Mouse (Mus musculus): ENCODE results near the gene Gm49387. TPM values are rescaled to one million over a fixed set of nuclear protein-coding genes. Genes with fewer than 3 reads are reported as not detected.

The Gm49387 gene
- total and polyA plus RNA-seq, 2 experiments from 2014 or later, result not detected

DNA sequence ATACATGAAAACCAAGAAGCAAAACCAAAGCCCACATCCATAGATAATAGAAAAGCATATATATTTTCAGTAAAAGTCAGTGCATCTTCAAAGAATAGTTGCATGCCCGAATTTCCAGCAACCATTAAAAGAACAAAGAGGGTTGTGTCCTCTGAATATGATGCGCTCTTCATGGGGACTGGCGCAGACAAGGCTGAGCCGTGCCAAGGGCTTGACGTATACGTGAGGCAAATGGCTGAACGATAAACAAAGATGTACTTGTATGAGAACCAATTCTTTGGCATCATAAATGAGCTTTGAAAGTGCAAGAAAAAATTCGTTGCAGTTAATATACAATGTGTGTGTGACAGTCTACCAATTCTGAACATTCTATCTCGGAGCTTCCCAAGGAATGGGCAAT, 40.6 kb upstream of the Gm49387 start:
- Histone ChIP-seq H3K4me3 (ENCODE audit: low read depth, low read length) (no peak overlapping the region), H3K27me3 (ENCODE audit: insufficient read depth, low read length) (no peaks in the 10 kb centered on the region), H3K36me3 (ENCODE audit: insufficient read depth, low read length) (no peaks in the 10 kb centered on the region), H3K9me3 (ENCODE audit: low read length) (no peaks in the 10 kb centered on the region), H3K27ac (ENCODE audit: low read depth, low read length) (no peak overlapping the region), H3K4me2 (ENCODE audit: low read depth, low read length, poor library complexity, severe bottlenecking) (no peak overlapping the region), H3K4me1 (ENCODE audit: insufficient read depth, low read length) (no peaks in the 10 kb centered on the region), H3K9ac (replicated peaks; ENCODE audit: low read length, poor library complexity, severe bottlenecking) (no peak overlapping the region)
- DNase-seq (ENCODE audit: low spot score), result peak; percentile 44
- ATAC-seq (ENCODE audit: low FRiP score), result no peak
- 84% methylated on average over 9 of the region's 9 CpGs for WGBS
- no peak for TF ChIP-seq CTCF (IDR thresholded peaks at IDR 0.05)

DNA sequence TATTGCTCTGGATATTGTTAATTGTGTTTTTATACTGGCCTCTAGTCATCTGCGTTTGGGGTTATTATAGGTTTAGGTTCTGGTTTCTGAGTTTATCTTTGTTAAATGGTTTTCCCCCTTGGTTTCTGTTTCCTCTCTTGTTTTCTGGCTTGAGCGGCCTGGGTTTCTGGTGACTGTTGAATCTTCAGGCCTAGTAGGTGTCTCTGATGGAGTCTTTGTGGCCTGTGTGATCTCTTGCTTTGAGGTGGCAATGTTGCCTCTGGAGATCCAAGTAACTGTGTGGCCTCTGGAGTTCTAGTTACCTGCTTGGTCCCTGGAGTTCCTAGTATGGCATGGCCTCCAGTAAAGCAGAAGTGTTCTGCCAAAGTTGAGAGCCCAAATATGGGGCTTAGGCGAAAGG, 40.0 kb upstream of the Gm49387 start:
- H3K27me3 ChIP-seq (ENCODE audit: insufficient read depth, low read length), result no peaks in the 10 kb centered on the region
- no peak for TF ChIP-seq CTCF (IDR thresholded peaks at IDR 0.05)
- no peak overlapping the region for H3K4me2 ChIP-seq (ENCODE audit: low read depth, low read length, poor library complexity, severe bottlenecking)
- H3K9me3 ChIP-seq (ENCODE audit: low read length), result no peaks in the 10 kb centered on the region
- H3K9ac ChIP-seq (replicated peaks; ENCODE audit: low read length, poor library complexity, severe bottlenecking), result no peak overlapping the region
- no peaks in the 10 kb centered on the region for H3K36me3 ChIP-seq (ENCODE audit: insufficient read depth, low read length)
- no peak for DNase-seq (ENCODE audit: low spot score)
- no peak overlapping the region for H3K4me3 ChIP-seq (ENCODE audit: low read depth, low read length)
- 94% methylated on average over 3 of the region's 3 CpGs for WGBS
- H3K4me1 ChIP-seq (ENCODE audit: insufficient read depth, low read length), result no peaks in the 10 kb centered on the region
- ATAC-seq (ENCODE audit: low FRiP score), result no peak
- H3K27ac ChIP-seq (ENCODE audit: low read depth, low read length), result no peak overlapping the region

DNA sequence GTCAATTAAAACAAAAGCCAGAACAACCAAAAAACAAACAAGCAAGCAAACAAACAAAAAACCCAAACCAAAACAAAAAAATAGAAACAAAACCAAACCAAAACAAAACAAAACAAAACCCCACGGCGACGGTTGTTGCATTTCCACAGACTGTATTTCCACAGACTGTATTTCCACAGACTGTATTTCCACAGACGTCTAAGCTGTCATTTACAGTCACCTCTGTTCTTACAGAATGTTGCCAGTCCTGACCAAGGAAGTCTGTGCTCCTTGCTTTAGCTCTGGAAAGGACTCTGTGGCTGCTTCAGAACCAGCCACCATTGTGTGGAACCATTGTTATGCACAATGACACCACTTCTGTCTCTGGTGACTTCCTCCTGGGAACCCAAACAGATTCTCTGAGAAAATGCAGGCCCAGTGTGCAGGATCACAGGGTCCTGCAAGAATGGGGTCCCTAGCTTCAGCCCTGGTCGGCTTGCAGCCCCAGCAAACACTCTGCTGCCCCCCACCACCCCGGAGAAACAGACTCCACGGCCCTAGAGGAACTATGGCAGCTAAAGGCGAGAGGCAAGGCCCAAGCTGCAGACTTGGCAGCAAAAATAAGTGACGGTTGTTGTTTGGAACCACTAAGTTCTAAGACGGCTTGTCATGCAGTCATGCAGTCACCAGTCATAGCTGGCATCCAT, 31.1 kb upstream of the Gm49387 start:
- Histone ChIP-seq H3K9ac (replicated peaks; ENCODE audit: low read length, poor library complexity, severe bottlenecking) (no peak overlapping the region), H3K27me3 (ENCODE audit: insufficient read depth, low read length) (no peaks in the 10 kb centered on the region), H3K4me2 (ENCODE audit: low read depth, low read length, poor library complexity, severe bottlenecking) (no peak overlapping the region), H3K4me1 (ENCODE audit: insufficient read depth, low read length) (no peaks in the 10 kb centered on the region), H3K27ac (ENCODE audit: low read depth, low read length) (no peak overlapping the region), H3K9me3 (ENCODE audit: low read length) (no peaks in the 10 kb centered on the region), H3K4me3 (ENCODE audit: low read depth, low read length) (no peak overlapping the region), H3K36me3 (ENCODE audit: insufficient read depth, low read length) (0 out of 2 replicates have a peak, but pooled peaks cover 5% of the 10 kb centered on the region)
- DNase-seq (ENCODE audit: low spot score) (no peak), ATAC-seq (ENCODE audit: low FRiP score) (no peak)
- TF ChIP-seq CTCF (IDR thresholded peaks at IDR 0.05), result no peak
- 41% methylated on average over 10 of the region's 10 CpGs for WGBS

DNA sequence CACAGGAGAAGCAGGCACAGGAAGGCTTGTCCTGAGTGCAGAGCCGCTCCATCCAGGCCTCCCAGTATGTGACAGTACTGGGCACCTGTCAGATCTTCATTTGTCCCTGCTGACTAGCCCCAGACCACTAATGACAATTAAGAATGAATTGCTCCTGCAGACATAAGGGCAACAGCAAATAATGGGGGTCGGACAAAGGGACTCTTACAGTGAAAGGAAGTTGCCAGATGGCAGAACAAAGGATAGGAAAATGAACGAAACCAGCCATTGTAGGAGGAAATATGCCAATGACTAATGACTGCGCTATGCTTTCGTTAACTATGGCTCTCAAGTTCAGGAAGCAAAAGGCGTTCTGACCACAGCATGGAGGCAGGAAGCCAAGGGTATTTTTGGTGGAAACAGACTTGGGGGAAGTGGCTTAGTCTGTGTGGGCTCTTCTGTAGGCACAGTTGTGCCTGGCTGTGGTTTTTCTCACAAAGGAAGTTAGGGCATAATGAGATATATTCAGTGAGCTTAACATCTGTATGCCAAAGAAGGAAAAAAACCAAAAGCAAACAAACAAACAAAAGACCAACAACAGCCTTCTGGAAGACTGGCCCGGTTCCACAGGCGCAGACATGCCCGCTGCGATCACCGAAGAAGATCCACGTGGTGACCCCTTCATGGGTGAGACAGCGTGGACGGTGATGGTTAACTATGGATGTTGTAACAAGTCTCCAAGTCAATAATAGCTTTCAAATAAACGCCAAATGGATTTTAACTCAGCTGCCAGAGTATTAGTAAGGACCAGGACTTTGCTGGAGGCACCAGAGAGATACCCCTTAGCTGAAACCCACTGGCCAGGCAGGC, 29.2 kb upstream of the Gm49387 start:
- no peak for ATAC-seq (ENCODE audit: low FRiP score)
- 69% methylated on average over 15 of the region's 15 CpGs for WGBS
- Histone ChIP-seq H3K36me3 (ENCODE audit: insufficient read depth, low read length) (0 out of 2 replicates have a peak, but pooled peaks cover 5% of the 10 kb centered on the region), H3K4me3 (ENCODE audit: low read depth, low read length) (no peak overlapping the region), H3K27ac (ENCODE audit: low read depth, low read length) (0 out of 2 replicates have a peak overlapping the region, but pooled peaks have one; percentile 1), H3K9me3 (ENCODE audit: low read length) (no peaks in the 10 kb centered on the region), H3K4me2 (ENCODE audit: low read depth, low read length, poor library complexity, severe bottlenecking) (no peak overlapping the region), H3K4me1 (ENCODE audit: insufficient read depth, low read length) (no peaks in the 10 kb centered on the region), H3K9ac (replicated peaks; ENCODE audit: low read length, poor library complexity, severe bottlenecking) (no peak overlapping the region), H3K27me3 (ENCODE audit: insufficient read depth, low read length) (no peaks in the 10 kb centered on the region)
- TF ChIP-seq CTCF (IDR thresholded peaks at IDR 0.05), result no peak
- DNase-seq (ENCODE audit: low spot score), result peak; percentile 31

DNA sequence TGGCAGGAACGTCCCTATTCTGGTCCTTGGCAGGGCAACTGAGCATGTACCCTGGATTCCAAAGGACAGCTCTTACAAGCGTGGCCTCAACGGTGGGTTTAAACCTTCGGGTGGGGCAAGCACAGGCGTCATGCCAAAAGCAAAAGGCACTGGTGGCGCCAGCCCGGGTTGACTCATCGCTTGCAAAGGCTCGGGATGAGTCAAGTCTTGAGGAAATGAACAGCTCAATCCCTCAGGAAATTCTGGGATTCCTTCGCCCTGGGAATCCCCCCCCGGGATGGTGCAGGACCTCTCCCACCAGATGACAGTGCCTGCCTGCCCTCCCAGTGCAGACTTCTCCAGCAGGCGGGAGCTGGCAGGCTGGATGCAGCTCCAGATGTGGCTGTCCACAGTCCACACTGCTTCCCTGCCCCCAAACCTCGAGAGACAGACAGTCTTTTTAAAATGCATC, 28.5 kb upstream of the Gm49387 start:
- no peaks in the 10 kb centered on the region for H3K9me3 ChIP-seq (ENCODE audit: low read length)
- no peak for ATAC-seq (ENCODE audit: low FRiP score)
- H3K27me3 ChIP-seq (ENCODE audit: insufficient read depth, low read length), result no peaks in the 10 kb centered on the region
- no peaks in the 10 kb centered on the region for H3K4me1 ChIP-seq (ENCODE audit: insufficient read depth, low read length)
- WGBS, result 69% methylated on average over 13 of the region's 13 CpGs
- H3K4me3 ChIP-seq (ENCODE audit: low read depth, low read length), result no peak overlapping the region
- DNase-seq (ENCODE audit: low spot score), result no peak
- 0 out of 2 replicates have a peak, but pooled peaks cover 5% of the 10 kb centered on the region for H3K36me3 ChIP-seq (ENCODE audit: insufficient read depth, low read length)
- 0 out of 2 replicates have a peak overlapping the region, but pooled peaks have one; percentile 1 for H3K27ac ChIP-seq (ENCODE audit: low read depth, low read length)
- TF ChIP-seq CTCF (IDR thresholded peaks at IDR 0.05), result no peak
- no peak overlapping the region for H3K9ac ChIP-seq (replicated peaks; ENCODE audit: low read length, poor library complexity, severe bottlenecking)
- no peak overlapping the region for H3K4me2 ChIP-seq (ENCODE audit: low read depth, low read length, poor library complexity, severe bottlenecking)

DNA sequence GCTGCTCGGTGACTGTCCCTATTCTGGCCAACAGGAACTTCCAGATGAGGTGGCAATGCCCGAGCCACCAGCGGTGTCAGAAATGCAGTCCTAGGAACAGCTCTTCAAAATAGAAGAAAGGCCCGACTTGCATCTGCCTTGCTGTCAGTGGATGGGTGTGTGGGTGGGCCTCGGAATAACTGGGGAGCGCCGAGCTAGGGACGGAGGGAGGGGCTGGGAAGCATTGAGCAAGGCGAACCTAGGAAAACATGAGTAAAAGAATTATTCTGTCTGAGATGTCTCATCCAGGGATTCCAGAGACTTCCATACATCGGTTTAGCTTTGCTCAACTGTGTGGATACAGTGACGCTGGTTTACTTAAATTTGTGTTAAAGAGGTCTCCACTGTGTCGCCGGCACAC, 27.6 kb upstream of the Gm49387 start:
- no peak for TF ChIP-seq CTCF (IDR thresholded peaks at IDR 0.05)
- 84% methylated on average over 13 of the region's 13 CpGs for WGBS
- H3K27ac ChIP-seq (ENCODE audit: low read depth, low read length), result no peak overlapping the region

More for the DNA sequence above, 27.6 kb upstream of the Gm49387 start:
- Histone ChIP-seq H3K9ac (replicated peaks; ENCODE audit: low read length, poor library complexity, severe bottlenecking) (no peak overlapping the region), H3K4me3 (ENCODE audit: low read depth, low read length) (no peak overlapping the region), H3K9me3 (ENCODE audit: low read length) (no peaks in the 10 kb centered on the region), H3K36me3 (ENCODE audit: insufficient read depth, low read length) (0 out of 2 replicates have a peak, but pooled peaks cover 5% of the 10 kb centered on the region), H3K4me1 (ENCODE audit: insufficient read depth, low read length) (no peaks in the 10 kb centered on the region), H3K27me3 (ENCODE audit: insufficient read depth, low read length) (no peaks in the 10 kb centered on the region), H3K4me2 (ENCODE audit: low read depth, low read length, poor library complexity, severe bottlenecking) (no peak overlapping the region)
- ATAC-seq (ENCODE audit: low FRiP score) (no peak), DNase-seq (ENCODE audit: low spot score) (no peak)

Data from midbrain, postnatal 0 days (tissue).